Mouse (Mus musculus): ENCODE results near the gene Iscu.
"Not testable (repeated sequence)": the region's sequence is repeated elsewhere in the genome, so short reads cannot be mapped to it uniquely, and the experiment has no call there.

Gene Iscu

GRCm38 (mm10) chr5:113755347-113756030 is 17.1 kb upstream of the Iscu start:
- DNase-seq (ENCODE audit: low read depth), result no peak

- no peak for DNase-seq (ENCODE audit: low read depth)
These were observed 11.0 kb upstream of the Iscu start for GRCm38 (mm10) chr5:113761585-113761984.

- no peak for DNase-seq (ENCODE audit: low read depth)
These were observed 8.1 kb upstream of the Iscu start for GRCm38 (mm10) chr5:113764426-113764825.

GRCm38 (mm10) chr5:113765641-113766526 is 6.7 kb upstream of the Iscu start:
- DNase-seq (ENCODE audit: low read depth), result no peak

- DNase-seq (ENCODE audit: low read depth), result no peak
These were observed 3.7 kb upstream of the Iscu start for GRCm38 (mm10) chr5:113768806-113769205.

- DNase-seq (ENCODE audit: low read depth), result peak; percentile 83
These were observed 1.1 kb upstream of the Iscu start for GRCm38 (mm10) chr5:113771213-113772162.

- no peak for DNase-seq (ENCODE audit: low read depth)
These were observed 464 bp downstream of the Iscu start for GRCm38 (mm10) chr5:113772905-113773519.

GRCm38 (mm10) chr5:113773664-113774063 is 1.1 kb downstream of the Iscu start:
- peak; percentile 64 for DNase-seq (ENCODE audit: low read depth)

GRCm38 (mm10) chr5:113775585-113775984 is 3.0 kb downstream of the Iscu start:
- no peak for DNase-seq (ENCODE audit: low read depth)

- no peak for DNase-seq (ENCODE audit: low read depth)
These were observed 3.8 kb downstream of the Iscu start for GRCm38 (mm10) chr5:113776128-113776895.

GRCm38 (mm10) chr5:113776896-113777226 is 4.3 kb downstream of the Iscu start:
- no peak for DNase-seq (ENCODE audit: low read depth)

- DNase-seq (ENCODE audit: low read depth), result not testable (repeated sequence)
These were observed 5.2 kb downstream of the Iscu start for GRCm38 (mm10) chr5:113777728-113778127.

GRCm38 (mm10) chr5:113779569-113779968 is 7.0 kb downstream of the Iscu start:
- no peak for DNase-seq (ENCODE audit: low read depth)

- DNase-seq (ENCODE audit: low read depth), result no peak
These were observed 7.7 kb downstream of the Iscu start for GRCm38 (mm10) chr5:113780082-113780752.

- no peak for DNase-seq (ENCODE audit: low read depth)
These were observed 8.2 kb downstream of the Iscu start for GRCm38 (mm10) chr5:113780763-113781162.

GRCm38 (mm10) chr5:113781254-113781653 is 8.7 kb downstream of the Iscu start:
- DNase-seq (ENCODE audit: low read depth), result no peak

GRCm38 (mm10) chr5:113781875-113782274 is 9.3 kb downstream of the Iscu start:
- DNase-seq (ENCODE audit: low read depth), result no peak

- no peak for DNase-seq (ENCODE audit: low read depth)
These were observed 10.1 kb downstream of the Iscu start for GRCm38 (mm10) chr5:113782624-113783023.

GRCm38 (mm10) chr5:113783581-113784001 is 11.0 kb downstream of the Iscu start:
- DNase-seq (ENCODE audit: low read depth), result peak; percentile 78

GRCm38 (mm10) chr5:113784104-113784503 is 11.6 kb downstream of the Iscu start:
- not testable (repeated sequence) for DNase-seq (ENCODE audit: low read depth)
